Mouse (Mus musculus): ENCODE results near the gene Agfg2.
A peak's percentile ranks its signal among the peaks of the same experiment; 100 is the strongest.
"Not testable (repeated sequence)": the region's sequence is repeated elsewhere in the genome, so short reads cannot be mapped to it uniquely, and the experiment has no call there.

The Agfg2 gene

DNA sequence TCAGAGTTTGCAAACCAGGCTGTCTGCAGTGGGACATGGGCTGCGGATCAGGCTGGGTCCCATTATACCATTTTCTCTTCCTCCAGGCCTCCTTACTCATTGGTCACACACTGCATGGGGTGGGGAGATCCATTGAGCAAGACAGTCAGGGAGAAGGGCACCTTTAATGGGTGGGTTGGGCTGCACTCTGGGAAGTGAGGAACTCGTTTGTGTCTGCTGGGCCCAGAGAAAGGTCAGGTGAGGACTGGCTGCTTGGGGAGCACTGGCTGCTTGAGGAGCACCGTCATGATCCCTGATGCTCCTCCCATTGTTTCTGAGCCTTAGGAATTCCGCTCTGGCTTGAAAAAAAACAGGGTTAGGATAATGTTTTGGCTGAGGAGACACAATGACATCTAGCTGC lies 41.6 kb downstream of the Agfg2 start:
- DNase-seq: no peak

DNA sequence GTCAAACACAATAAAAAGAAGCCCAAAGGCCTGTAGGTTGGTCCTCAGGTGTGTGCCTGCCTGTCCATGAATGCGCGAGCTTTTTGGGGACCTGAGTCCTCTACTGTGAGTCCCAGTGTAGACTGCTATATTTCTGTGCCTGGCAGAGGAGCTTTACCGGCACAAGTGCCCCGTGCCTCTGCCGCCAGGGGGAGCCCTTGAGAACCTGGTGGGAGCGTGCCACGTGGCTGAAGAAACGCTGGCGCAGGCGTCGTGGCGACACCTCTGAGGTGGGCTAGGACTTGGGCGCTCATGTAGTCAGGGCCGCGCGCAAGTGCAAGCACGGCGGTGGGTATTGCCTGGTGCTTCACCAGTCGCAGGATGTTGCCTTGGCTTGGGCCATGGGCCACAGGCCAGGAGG lies 43.5 kb downstream of the Agfg2 start, which contains the start of gene Sap25:
Sap25 (plus strand) TSS at position 281 of the 400 bp plus-strand sequence.
- DNase-seq: peak; percentile 46

DNA sequence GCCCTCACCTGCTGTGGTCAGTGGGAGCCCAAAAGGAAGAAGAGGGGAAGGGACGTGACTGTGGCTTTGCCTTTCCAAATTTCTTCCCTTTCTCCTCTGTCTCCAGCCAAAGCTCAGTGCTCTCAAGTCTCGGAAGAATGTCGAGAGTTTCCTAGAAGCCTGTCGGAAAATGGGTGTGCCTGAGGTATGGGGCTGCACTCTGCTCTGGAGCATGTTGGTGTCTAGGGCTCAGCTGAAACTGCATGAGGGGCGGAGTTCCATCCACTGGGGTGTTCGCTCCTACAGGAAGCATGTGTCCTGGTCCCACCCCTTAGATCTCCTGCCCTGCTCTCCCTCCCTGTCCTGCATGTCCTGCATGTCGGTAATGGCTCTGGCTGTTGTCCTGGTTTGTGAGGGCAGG lies 45.1 kb downstream of the Agfg2 start:
- peak; percentile 58 for DNase-seq

DNA sequence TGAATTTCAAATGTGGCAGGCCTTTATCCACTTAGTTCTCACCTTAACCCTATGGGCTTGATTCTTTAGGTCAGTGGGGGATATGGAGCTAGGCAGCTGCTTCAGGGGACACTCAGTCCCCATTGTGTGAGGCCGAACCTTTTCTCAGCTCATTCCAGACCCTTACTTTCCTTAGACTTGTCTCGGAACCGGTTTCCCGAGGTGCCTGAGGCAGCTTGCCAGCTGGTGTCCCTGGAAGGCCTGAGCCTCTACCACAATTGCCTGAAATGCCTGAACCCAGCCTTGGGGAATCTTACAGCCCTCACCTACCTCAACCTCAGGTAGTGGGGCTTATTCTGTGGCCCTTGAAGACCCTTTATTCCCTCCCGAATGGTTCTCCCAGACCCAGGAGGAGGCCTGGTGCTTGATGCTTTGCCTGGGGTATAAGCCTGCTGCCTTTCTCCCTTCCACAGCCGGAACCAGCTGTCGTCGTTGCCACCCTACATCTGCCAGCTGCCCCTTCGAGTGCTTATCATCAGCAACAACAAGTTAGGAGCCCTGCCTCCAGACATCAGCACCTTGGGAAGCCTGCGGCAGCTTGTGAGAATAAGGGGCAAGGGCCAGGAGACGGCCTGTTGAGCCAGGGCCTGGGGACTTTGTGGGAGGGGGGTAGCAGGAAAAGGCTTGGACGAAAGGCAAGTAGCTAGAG lies 51.0 kb downstream of the Agfg2 start:
- peak; percentile 83 for DNase-seq

DNA sequence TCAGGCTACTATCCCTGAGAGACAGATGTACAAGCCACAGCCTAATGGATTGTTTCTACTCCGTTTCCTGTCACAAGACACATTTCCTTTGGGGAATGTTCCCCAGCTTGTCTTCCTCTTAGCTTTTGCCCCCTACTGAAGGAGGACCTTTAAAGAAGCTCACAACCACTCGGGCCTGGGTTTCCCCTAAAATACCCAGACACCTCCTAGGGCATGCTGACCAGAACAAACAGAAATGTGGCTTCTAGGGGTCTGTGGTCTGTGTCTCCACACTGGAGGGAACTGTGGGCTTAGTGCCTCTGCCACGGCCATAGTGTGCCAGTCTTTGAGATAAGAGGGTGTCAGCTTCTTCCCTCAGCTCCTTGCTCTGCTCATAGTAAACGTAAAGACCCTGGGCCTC lies 52.9 kb downstream of the Agfg2 start:
- DNase-seq: no peak

DNA sequence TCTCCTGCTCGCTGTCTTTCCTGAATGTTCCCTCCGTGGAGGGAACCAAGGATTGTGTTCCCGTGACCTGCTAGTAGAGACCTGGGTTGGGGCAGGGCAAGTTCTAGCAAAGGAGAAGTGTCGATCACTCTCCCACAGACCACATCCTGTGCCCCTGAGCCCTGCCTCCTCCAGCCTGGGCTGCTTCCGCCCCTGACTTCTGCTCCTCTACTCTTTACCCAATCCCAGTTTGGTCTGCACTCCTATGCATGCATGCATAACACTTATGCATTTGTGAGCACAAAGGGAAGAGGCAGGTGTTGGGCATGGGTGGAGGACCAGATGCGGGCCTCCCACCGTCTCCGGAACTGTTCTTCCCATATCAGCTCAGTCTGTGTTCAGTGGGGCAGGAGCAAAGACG lies 53.4 kb downstream of the Agfg2 start:
- peak; percentile 76 for DNase-seq

DNA sequence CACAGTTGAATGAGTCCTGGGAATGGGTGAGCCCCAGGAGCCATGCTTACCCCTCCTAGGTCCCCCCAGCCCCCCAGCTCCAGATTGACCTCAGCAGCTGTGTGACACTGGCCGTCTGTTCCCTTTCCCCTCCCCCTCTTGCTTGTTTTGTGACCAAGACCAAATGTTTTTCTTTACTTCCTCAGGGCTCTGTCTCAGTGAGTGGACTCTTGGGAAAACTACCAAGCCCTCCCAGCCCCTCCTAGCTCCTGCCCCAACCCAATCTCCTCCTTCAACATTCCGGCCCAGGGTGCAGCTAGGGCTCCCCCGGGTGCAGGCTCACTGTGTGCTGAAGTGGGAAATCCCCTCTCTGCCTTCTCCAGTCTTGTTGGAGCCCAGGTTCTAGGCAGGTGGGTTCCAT lies 53.9 kb downstream of the Agfg2 start:
- DNase-seq: peak; percentile 76

DNA sequence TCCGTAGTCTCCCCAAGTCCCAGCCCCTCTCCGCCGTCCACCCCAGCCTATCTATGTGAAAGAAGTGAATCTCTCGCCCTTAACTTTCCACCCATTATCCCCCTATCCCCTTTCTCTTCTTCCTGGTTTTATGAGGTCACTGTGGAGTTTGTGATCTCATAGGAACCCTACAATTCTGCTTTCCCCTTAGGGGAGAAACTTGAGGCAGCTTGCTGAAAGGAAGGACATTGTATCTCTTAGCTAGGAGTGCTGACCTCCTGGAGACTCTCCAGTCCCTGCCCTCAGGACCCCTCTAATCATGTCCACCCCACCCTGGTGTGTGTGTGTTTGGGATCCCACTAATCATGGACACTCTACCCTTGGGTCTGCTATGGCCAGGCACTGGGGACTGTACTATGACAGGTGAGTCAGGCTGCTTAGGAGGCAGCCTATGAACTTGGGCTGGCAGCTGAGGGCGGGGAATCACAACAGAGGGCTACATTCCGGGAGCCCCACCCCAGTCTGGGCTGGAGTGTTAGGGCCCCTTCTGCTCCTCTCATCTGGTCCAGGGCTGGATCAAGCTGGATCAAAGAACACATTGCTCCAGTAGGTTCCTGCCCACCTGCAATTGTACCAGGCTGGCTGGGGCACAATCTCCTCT lies 54.5 kb downstream of the Agfg2 start:
- DNase-seq: peak; percentile 75

DNA sequence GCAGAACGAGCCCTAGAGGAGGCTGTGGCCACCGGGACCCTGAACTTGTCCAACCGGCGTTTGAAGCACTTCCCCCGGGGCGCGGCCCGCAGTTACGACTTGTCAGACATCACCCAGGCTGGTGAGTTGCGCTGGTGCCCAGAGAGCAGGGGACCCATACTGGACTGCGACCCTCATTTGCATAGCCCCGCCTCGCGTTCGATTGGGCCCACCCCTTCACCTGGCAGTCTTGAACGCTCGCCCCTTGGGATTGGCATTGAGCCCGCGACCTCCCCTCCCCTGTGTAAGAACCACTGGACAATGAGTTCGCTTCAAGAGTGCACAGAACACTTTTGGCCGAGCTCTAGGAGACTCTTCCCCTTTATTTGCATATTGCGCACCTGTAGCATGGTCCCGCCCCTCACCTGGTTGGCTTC lies 55.2 kb downstream of the Agfg2 start:
- DNase-seq: peak; percentile 80

DNA sequence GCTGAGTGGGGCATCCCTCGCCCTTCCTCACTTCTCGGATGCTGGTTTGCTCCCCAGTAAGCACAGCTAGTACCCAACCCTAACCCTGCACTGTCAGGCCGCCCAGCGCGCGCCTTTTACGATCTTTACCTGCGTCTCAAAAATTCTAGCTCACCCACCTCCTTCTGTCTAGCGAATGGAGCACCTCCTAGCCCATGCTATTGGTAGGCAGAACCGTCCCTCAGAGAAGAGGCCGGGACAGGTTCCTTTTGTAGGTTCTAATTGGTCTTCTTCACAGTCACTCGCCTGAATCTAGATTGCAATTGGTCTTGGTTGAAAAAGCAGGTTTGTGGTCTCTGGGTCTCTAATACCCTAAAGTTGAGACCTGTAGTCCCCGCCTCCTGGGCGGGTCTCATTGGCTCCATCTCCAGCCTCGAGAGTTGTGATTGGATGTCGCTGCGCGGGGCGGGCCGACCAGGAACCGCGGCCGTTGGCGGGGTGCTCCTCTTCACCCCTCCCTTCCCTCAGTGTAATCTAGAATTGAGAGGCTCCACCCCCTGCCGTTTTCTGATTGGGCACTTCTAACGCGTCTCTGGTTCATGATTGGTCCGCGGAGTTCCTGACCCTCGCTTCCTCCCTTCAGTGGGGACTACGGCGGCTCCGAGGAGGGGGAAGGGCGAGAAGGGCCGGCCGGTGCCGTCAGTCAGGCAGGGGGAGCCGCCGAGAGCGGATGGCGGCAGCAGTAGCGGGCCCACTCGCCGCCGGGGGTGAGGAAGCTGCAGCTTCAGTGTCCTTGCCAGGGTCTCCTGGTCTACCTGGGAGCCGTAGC lies 55.8 kb downstream of the Agfg2 start, which contains the start of the genes Fbxo24, Lrch4 and Gm20605:
Fbxo24 (minus strand) TSS at position 505 of the 808 bp plus-strand sequence.
Lrch4 (plus strand) TSS at position 624 of the 808 bp plus-strand sequence.
Gm20605 (plus strand) TSS at position 678 of the 808 bp plus-strand sequence.
- DNase-seq: peak; percentile 100

DNA sequence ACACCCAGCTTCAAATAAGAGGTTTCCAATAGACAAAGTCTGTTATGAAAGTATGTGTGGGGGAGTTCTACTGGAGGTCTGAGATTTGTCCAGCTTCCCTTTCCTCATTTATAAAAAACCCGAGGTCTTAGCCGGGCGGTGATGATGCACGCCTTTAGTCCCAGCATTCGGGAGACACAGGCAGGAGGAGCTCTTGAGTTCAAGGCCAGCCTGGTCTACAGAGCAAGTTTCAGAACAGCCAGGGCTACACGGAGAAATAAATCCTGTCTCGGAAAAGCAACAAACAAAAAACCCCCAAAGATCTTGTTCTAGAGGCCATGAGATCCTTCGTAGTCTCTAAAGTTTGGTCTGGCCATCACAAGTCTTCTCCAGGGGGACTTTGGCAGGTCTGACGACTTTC lies 56.5 kb downstream of the Agfg2 start:
- peak; percentile 67 for DNase-seq

DNA sequence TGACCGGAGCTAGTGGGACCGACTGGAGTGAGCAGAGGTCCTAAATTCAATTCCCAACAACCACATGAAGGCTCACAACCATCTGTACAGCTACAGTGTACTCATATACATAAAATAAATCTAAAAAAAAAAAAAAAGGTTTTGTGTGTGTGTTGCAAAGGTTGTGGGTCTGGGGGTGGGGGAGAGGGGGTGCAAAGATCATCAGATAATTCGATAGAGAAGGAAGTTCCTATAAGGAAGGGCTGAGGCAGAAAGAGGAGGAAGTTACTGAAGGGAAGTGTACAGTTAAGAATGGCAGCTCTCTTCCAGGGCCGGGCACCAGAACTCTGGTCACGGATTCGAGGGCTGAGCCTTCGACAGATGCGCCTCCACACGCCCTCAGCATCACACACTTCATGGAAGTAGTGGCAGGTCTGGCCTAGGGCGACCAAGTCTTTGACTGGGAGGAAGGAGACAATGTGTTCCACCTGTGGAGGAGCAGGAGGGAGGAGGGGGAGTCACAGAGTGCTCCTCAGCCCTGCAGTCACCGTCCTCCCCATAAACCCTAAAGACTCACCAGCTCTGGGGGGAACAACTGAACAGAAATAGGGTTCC lies 60.5 kb downstream of the Agfg2 start:
- no peak for DNase-seq

DNA sequence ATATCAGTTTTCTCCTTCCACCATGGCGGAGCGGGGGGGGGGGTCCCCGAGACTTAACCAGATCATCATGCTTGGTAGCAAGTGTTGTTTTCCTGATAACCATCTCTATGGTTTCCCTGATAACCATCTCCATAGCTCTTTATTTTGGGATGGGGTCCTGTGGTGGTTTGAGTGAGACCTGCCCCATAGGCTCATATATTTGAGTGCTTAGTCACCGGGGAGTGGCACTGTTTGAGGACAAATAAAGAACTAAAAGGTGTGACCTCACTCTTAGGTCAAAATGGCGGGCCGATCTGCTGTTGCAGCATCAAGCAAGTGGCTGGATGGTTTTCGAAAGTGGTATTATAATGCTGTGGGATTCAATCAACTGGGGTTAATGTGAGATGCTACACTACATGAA lies 69.2 kb downstream of the Agfg2 start:
- DNase-seq: no peak

DNA sequence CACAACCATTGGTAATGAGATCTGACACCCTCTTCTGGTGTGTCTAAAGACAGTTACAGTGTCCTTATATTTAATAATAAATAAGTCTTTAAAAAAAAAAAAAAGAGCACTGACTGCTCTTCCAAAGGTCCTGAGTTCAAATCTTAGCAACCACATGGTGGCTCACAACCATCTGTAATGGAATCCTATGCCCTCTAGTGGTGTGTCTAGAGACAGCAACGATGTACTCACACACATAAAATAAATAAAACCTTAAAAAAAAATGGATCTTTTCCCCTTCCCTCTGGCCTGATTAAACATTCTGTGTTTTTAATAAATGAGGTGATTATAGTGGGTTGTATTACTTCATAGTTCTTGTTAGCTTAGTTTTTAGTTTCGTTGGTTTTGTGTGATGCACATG lies 69.6 kb downstream of the Agfg2 start:
- DNase-seq: not testable (repeated sequence)

DNA sequence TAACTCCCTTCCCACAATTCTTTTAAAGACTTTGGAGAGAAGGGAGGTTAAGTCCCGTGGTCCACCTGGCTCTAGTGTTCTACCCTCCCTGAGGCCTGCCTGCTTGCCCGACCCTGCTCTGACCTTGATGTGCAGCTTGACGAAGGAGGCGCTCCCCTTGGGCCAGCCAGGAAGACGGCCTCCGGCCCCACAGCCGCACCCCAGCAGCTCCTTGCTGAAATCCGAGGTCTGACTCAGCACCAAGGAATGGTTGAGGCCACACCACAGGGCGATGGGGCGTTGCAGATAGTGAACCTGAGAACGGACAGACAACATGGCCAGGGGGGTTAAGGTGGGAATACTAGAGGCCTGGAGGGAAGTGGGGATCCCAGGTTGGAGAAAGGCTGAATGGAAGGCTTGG lies 71.0 kb downstream of the Agfg2 start, which contains the start of gene Pcolce:
Pcolce (minus strand) TSS at position 235 of the 400 bp plus-strand sequence.
- peak; percentile 56 for DNase-seq

DNA sequence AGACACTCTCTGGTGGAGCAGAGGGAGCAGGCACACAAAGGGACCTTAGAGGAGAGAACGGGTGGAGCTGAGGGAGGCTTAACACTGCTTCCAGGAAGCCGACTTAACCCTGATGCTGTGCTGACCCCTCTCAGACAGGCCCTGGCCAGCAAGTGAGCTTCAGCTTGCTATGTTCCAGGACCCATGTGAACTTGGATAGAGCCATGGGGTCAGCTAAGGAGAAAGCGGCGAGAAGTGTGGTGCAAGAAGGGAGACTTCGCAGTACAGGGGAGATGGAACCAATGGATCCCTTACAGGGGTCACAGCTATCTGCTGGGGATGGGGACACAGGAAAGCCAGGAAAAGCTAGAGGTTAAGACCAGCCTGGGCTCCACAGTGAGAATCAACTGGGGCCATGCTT lies 71.5 kb downstream of the Agfg2 start:
- DNase-seq: peak; percentile 34

DNA sequence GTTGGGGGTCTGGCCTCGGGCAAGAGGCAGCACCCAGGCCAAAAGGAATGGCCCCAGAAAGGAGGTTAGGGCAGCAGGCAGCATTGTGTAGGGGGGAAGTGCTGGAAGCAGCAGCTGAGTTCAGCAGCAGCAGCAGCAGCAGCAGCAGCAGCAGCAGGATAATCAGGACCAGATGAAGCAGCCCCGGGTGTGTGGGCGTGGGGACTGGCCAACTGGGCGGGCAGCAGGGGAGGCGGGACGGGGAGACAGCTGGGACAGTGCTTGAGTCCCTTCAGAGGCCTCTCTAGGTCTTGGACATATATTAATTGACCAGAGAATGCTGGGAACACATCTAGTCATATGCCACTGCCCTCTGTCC lies 73.3 kb downstream of the Agfg2 start:
- peak; percentile 54 for DNase-seq

DNA sequence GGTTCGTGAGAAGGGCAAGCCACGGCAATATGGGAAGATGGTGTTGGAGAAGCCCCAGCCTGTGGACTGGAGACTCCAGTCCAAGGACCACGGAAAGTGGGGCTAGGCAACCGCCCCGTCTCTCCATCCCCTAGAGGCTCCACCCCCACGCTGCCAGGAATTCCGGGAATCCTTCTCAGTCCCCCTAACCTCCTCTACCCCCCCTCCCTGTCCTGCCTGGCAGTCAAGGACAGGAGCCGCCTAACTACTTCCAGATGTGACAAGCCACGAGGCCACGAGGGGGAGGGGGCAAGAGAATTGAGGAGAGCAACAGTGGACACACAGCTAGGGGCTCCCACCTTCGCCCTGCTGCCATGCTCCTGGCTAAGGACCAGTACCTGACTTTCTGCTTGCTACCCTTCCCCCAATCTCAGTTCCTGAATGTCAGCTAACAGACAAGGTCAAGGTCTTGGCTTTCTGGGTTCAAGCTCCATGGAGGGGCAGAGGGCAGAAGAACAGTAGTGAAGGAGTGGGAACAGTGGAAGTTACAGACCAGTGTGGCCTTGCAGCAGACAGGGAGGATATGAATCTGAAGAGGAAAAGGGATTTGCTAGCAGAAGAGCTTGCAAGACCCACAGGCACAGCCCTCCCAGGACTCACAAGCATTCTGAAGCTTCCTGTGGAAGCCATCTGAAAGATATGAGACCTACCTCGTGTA lies 73.8 kb downstream of the Agfg2 start:
- peak; percentile 84 for DNase-seq

DNA sequence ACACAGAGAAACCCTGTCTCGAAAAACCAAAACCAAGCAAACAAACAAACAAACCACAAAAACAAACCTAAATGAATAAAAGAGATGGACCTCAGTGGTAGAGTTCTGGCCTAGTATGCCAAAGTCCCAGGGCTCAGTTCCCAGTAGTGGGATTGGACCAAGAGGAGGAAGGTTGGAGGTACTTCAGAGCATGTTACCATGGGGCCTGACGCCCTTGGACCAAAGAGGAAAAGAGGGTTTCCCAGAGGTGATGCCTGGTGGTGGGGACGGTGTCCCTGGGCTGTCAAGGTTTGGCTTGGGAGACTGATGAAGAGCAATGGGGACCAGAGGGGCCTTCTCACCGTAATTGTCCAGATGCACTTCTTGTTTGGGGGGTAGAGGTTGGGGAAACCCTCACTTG lies 74.5 kb downstream of the Agfg2 start:
- no peak for DNase-seq

DNA sequence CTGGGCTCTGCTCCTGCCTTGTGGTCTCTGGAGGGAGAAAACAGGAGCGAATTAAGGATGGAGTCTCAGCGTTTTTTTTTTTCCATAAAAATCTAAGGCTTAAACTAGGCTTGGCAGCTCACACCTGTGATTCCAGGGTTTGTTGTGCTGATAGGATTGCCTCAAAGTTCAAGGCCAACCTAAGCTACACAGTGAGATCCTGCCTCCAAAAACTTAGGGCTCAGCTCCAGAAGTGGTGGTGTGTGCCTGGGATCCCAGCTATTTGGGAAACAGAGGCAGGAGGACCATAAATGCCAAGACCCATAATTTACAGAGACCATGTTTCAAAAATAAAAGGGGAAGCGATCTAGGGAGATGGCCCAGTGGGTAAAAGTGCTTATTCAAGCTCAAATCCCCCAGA lies 75.2 kb downstream of the Agfg2 start:
- no peak for DNase-seq

DNA sequence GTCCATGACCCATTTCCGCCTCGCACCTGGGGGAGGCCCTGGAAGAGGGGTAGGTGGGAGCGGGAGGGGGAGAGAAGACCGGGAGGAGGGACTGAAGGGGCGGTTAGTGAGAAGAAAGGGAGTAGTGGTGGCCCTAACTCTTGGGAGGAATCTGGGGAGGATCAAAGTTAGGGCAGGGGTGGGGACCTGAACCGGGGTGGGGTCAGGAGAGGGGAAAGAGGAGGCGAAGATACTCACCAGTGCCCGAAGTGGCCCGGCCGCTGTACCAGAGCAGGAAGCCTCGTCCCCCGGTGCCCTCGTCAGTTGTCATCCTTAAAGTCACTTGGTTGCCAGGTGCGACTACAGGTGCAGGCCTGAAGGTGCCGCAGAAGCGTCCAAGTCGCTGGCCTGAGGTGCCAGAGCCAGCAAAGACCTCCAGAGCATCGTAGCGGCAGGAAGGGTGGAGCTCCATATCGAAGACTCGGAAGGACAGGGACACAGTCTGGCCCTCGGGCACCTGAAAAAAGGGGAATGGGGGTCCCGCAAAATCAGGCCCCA lies 75.8 kb downstream of the Agfg2 start:
- no peak for DNase-seq

All from lung, postnatal 36 days (tissue).